Mouse (Mus musculus): ENCODE measurements around the gene Kl. TPM values are rescaled to one million over a fixed set of nuclear protein-coding genes. Genes with fewer than 3 reads are reported as not detected.

Gene Kl
- total RNA-seq (2023) = not detected

GRCm38 (mm10) chr5:150952328-150952668 is at the start of gene Kl:
Gene Kl, plus strand, starts transcription at chr5:150952607.

Measured in monocyte, adult 59 days (primary cell).